Mouse (Mus musculus) G1E (cell line): ENCODE data around the gene Gpat3. TPM values are rescaled to one million over a fixed set of nuclear protein-coding genes. Genes with fewer than 3 reads are reported as not detected.

Experiments used
- ATAC-seq: 2 replicates; pipeline ENCODE4 v1.8.0; 2016; ENCODE audit warnings: mild to moderate bottlenecking; ENCODE audit not compliant: insufficient number of reproducible peaks, poor library complexity, low FRiP score, severe bottlenecking; ENCODE audit errors: extremely low read depth
- DNase-seq: peaks from one replicate; pipeline ENCODE4 v3.0.0; 2012; ENCODE audit warnings: low spot score
- H3K27me3 ChIP-seq: 2 replicates; pipeline ENCODE4 v1.6.1; 2012; ENCODE audit warnings: mild to moderate bottlenecking, low read length, inconsistent platforms; ENCODE audit not compliant: insufficient read depth
- H3K36me3 ChIP-seq: replicated peaks from 2 replicates; pipeline ENCODE3; 2012; ENCODE audit warnings: mild to moderate bottlenecking, inconsistent platforms
- H3K4me1 ChIP-seq: 2 replicates; pipeline ENCODE4 v1.6.1; 2012; ENCODE audit warnings: low read depth, low read length, inconsistent platforms, mixed read lengths; ENCODE audit not compliant: insufficient read depth
- H3K4me3 ChIP-seq: 2 replicates; pipeline ENCODE4 v1.5.1; 2012; ENCODE audit warnings: low read depth, mild to moderate bottlenecking, inconsistent platforms, low read length, moderate library complexity, mixed read lengths
- H3K9me3 ChIP-seq: replicated peaks from 2 replicates; pipeline ENCODE4 v1.6.1; 2012; ENCODE audit warnings: inconsistent platforms
- CTCF ChIP-seq: IDR thresholded peaks from 2 replicates; pipeline ENCODE4 v1.5.1; 2012; ENCODE audit warnings: low read depth, low read length, inconsistent platforms, mixed read lengths
- GATA1 ChIP-seq: IDR thresholded peaks from 2 replicates; pipeline ENCODE4 v1.6.1; 2012; ENCODE audit warnings: borderline replicate concordance, low read length, inconsistent platforms, mixed read lengths
- GATA2 ChIP-seq: IDR thresholded peaks from 2 replicates; pipeline ENCODE4 v1.6.1; 2012; ENCODE audit warnings: low read depth, low read length, inconsistent platforms, borderline replicate concordance
- POLR2AphosphoS5 ChIP-seq: IDR thresholded peaks from 2 replicates; pipeline ENCODE4 v1.6.1; 2012; ENCODE audit warnings: low read depth, low read length, inconsistent platforms; ENCODE audit not compliant: insufficient replicate concordance
- TAL1 ChIP-seq: conservative IDR thresholded peaks from 2 replicates; pipeline ENCODE4 v1.6.1; 2012; ENCODE audit warnings: low read depth, low read length, inconsistent platforms, mixed read lengths
- polyA plus RNA-seq: library from polyadenylated mRNA; stranded (reverse); fragments of >175 nt; gene quantifications from 2 replicates; pipeline ENCODE4 v1.2.3, GENCODE M21; 2012
- total RNA-seq, 2 experiments: library from RNA; stranded (forward) in 1 of 2; stranded (reverse) in 1 of 2; fragments of 200-1000 nt in 1 of 2; fragments of >200 nt in 1 of 2; fragmentation: Nextera tagmentation in 1 of 2; gene quantifications; 2 replicates each; pipeline ENCODE4 v1.2.3; 2014 to 2017

The Gpat3 gene
- total and polyA plus RNA-seq, 3 experiments: 0.16 TPM; not detected in 2

DNA sequence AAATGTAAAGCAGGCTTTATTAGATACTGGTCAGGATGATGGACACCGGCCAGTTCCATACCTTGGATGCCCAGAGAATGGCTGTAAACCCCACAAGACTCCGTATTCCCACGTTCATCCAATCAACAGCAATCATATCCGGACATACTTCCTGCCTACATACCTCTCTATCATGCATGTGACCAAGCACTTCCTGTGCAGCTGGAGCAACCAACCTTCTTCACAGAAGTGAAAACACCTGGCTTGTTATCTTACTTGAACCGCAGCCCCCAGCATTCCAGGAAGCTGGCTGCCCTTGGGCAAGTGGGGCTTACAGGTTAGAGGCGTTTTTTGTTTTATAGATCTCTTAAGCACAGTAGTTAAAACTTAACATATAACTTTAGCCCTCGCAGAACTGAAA lies 22.7 kb upstream of the Gpat3 start:
- DNase-seq (no peak), ATAC-seq (no peak)
- Histone ChIP-seq H3K27me3 (peaks cover 12% of the 10 kb centered on the region), H3K9me3 (no peaks in the 10 kb centered on the region), H3K36me3 (peaks cover 10% of the 10 kb centered on the region), H3K4me3 (no peak overlapping the region), H3K4me1 (peaks cover 21% of the 10 kb centered on the region)
- TF ChIP-seq TAL1 (no peak), GATA1 (no peak), CTCF (no peak), GATA2 (no peak), POLR2AphosphoS5 (no peak)

DNA sequence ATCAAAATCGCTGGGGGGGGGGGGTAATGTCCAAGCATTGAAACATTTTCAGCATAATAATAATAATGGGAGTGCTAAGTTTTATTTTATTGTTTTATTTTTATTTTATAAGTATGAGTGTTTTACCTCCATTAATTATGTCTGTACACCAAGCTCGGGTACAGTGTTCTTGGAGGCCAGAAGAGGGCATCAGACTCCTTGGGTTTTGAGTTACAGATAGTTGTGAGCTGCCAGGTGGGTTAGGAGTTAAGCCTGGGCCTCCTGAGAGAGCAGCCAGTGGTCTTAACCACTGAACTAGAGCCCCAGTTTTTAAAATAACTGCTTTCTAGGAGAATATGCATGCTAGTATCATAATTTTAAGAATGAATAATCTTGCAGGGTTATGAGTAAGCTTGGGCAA lies 19.5 kb upstream of the Gpat3 start:
- TF ChIP-seq CTCF: no peak
- TF ChIP-seq GATA2: no peak
- no peaks in the 10 kb centered on the region for H3K36me3 ChIP-seq
- no peak for DNase-seq
- peaks cover 4% of the 10 kb centered on the region; the same call in 1 of the 2 replicates for H3K4me1 ChIP-seq
- peaks cover 12% of the 10 kb centered on the region for H3K27me3 ChIP-seq
- ATAC-seq: no peak
- H3K4me3 ChIP-seq: no peak overlapping the region
- H3K9me3 ChIP-seq: no peaks in the 10 kb centered on the region

DNA sequence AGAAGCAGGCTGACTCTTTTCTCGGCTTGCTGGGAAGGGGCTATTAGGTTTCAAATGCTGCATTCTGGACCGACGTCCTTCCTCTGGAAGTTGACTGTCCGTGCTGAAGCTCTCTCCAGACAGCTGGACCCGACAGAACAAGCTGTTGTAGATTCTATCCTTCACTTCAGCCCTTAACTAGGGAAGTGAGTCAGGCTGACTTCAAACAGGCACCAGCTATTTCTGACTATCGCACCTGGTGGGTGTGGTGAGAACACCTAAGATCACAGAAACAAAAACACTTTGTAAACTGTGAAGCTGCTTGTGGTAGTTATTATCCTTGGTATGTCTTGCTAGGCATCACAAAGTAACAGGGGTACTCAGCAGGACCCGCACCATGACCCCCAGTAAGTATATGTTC lies 19.0 kb upstream of the Gpat3 start:
- ATAC-seq (no peak), DNase-seq (no peak)
- Histone ChIP-seq H3K4me3 (no peak overlapping the region), H3K36me3 (no peaks in the 10 kb centered on the region), H3K9me3 (no peaks in the 10 kb centered on the region), H3K27me3 (peaks cover 12% of the 10 kb centered on the region), H3K4me1 (peaks cover 4% of the 10 kb centered on the region; the same call in 1 of the 2 replicates)
- TF ChIP-seq POLR2AphosphoS5: no peak
- TF ChIP-seq CTCF: no peak

DNA sequence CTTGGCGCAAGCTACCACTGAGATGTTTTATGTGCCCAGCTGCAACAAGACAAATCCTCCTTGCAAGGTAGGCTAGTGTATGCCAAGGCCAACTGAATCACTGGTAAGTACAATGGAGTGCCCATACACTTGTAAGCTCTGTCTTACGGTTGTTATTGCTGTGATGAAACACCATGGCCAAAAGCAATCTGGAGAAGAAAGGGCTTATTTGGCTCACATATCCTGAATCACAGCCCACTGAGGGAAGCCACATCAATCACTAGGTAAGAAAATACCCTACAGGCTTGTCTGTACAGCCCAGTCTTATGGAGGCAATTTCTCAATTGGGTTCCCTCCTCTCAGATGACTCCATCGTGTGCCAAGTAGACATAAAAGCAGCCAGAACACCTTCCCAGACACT lies 16.8 kb upstream of the Gpat3 start:
- no peaks in the 10 kb centered on the region for H3K4me1 ChIP-seq

DNA sequence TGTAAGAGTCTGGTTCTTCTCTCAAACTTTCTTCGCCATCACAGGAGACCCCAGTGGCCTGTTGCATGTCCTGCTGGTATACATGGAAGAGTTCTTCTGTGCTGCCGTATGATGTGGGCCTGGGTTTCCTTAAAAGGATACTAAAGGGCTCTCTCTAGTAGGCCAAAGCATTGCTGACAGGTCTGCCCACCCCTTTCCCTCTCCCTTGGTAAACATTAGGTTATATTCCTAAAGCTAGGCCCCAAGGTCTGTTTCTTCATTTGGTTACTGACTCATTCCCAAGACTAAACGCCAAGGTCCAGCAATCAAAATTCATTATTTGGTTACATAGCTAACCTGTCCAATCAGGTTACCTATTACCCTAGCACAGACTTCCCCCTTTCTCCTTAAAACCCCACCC lies 12.8 kb upstream of the Gpat3 start:
- DNase-seq: no peak
- TF ChIP-seq POLR2AphosphoS5: no peak
- TF ChIP-seq GATA1: no peak
- no peak for TF ChIP-seq CTCF
- no peak for TF ChIP-seq TAL1
- TF ChIP-seq GATA2: no peak
- Histone ChIP-seq H3K9me3 (no peaks in the 10 kb centered on the region), H3K36me3 (no peaks in the 10 kb centered on the region), H3K27me3 (no peaks in the 10 kb centered on the region), H3K4me3 (no peak overlapping the region), H3K4me1 (no peaks in the 10 kb centered on the region)
- no peak for ATAC-seq

More for the DNA sequence above, 16.8 kb upstream of the Gpat3 start:
- H3K36me3 ChIP-seq: no peaks in the 10 kb centered on the region
- no peak overlapping the region for H3K4me3 ChIP-seq
- H3K9me3 ChIP-seq: no peaks in the 10 kb centered on the region
- ATAC-seq (no peak), DNase-seq (no peak)
- TF ChIP-seq GATA1 (no peak), GATA2 (no peak)
- H3K27me3 ChIP-seq: peaks cover 12% of the 10 kb centered on the region

- Histone ChIP-seq H3K27me3 (no peaks in the 10 kb centered on the region), H3K9me3 (no peaks in the 10 kb centered on the region), H3K36me3 (no peaks in the 10 kb centered on the region), H3K4me1 (no peaks in the 10 kb centered on the region), H3K4me3 (no peak overlapping the region)
- ATAC-seq (no peak), DNase-seq (no peak)
- no peak for TF ChIP-seq POLR2AphosphoS5
- no peak for TF ChIP-seq TAL1
- no peak for TF ChIP-seq CTCF
- no peak for TF ChIP-seq GATA1
- no peak for TF ChIP-seq GATA2
These were observed 11.7 kb upstream of the Gpat3 start for GRCm38 (mm10) chr5:100833841-100834240.

DNA sequence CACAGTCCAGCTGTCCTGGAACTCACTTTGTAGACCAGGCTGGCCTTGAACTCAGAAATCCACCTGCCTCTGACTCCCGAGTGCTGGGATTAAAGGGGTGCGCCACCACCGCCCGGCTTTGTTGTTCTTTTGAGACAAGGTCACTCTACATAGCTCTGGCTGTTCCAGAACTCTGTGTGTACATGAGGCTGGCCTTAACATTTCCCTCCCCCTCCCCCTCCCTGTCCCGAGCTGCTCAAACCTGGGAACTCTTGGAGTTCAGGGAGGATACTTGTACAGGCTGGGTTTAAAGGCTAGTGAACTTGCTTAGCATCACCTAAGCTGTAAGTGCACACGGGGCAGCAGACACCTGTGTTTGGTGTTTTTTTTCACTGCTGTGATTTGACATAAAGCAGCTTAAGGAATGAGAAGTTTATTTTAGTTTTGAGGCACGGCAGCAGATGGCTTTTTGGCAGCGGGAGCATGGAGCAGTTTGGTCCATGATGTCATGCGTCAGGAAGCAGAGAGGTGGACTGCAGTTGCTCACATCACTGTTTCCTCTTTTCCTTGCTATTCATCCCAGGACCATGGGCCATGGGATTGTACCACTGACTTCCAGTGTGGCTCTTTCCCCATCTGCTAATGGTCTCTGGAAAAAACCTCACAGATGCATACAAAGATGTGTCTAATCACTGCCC lies 9.5 kb upstream of the Gpat3 start:
- H3K27me3 ChIP-seq: no peaks in the 10 kb centered on the region
- no peak for ATAC-seq
- H3K36me3 ChIP-seq: no peaks in the 10 kb centered on the region
- DNase-seq: no peak
- no peaks in the 10 kb centered on the region for H3K9me3 ChIP-seq
- H3K4me3 ChIP-seq: no peak overlapping the region
- TF ChIP-seq POLR2AphosphoS5 (no peak), GATA1 (no peak), TAL1 (no peak), CTCF (no peak), GATA2 (no peak)
- H3K4me1 ChIP-seq: no peaks in the 10 kb centered on the region
